Mouse (Mus musculus): ENCODE results near the gene Lxn. TPM values are rescaled to one million over a fixed set of nuclear protein-coding genes. Genes with fewer than 3 reads are reported as not detected.

Gene Lxn
- total RNA-seq (2021) = 10 to 100 TPM; 23.9 to 26.5 TPM
- long read RNA-seq, experiment 1, transcript Lxn-201 (6 exons, 1,112 nt) = major isoform, 33 of 38 reads
- long read RNA-seq, experiment 1, partial matches to known transcripts = 1 of 38 reads
- long read RNA-seq, experiment 1, other reads (novel, unspliced or antisense) = 3 of 38 reads
- long read RNA-seq, experiment 2, transcript Lxn-201 (6 exons, 1,112 nt) = major isoform, 33 of 35 reads
- long read RNA-seq, experiment 2, partial matches to known transcripts = 1 of 35 reads
- long read RNA-seq, experiment 2, other reads (novel, unspliced or antisense) = 1 of 35 reads

DNA sequence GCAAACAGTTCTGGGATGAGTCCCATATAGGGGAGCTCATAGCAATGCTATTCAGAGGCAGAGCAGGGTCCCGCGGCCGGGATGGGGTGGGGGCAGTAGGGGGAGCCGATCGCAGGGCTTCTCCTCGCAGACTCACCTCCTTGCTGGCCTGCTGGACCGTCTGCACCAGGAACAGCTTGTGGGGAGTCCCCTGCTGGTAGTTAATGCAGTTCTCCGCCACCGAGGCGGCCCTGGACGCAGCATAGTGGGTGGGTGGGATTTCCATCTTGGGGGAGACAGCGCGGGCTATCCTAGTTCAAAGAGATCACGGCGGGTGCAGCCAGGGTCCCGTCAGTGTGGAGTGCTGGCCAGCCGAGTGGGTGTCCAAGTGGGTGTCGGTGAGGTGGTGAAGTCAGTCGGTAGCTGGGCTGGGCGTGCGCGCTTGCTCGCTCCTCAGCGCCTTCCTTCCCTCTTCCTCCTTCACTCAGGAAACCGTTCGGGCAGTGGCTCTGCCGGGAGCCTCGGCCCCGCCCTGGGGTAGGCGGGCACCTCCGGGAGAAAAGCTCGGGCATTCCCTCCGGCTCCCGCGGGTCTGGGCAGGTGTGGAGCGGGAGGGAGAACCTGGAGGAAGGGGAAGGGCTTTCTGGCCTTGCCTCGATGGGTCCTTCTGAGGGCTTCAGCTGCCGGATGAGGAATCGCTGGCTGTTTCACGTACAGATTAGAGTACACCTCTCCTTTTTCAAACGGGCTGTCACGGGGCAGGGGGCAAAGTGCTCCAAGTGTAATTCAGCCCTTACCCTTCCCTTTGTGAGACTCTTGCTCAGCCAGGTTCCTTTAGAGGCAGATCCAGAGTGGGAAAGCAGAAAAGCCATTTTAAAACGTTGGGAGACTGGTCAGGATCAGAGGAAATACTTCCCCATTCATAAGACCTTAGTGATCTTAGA is at the start of gene Lxn:
TSS of gene Lxn (minus strand) at position 477 of the 923 bp plus-strand sequence.
- peak; percentile 38 to 58 for DNase-seq (ENCODE audit: low spot score in 2 of 2)

GRCm38 (mm10) chr3:67512807-67513206 is 49.1 kb upstream of the Lxn start:
- DNase-seq (ENCODE audit: low spot score in 2 of 2) = peak; percentile 30 to 70

- DNase-seq (ENCODE audit: low spot score in 2 of 2) = no peak
Observed at GRCm38 (mm10) chr3:67508216-67508892, 44.6 kb upstream of the Lxn start.

DNA sequence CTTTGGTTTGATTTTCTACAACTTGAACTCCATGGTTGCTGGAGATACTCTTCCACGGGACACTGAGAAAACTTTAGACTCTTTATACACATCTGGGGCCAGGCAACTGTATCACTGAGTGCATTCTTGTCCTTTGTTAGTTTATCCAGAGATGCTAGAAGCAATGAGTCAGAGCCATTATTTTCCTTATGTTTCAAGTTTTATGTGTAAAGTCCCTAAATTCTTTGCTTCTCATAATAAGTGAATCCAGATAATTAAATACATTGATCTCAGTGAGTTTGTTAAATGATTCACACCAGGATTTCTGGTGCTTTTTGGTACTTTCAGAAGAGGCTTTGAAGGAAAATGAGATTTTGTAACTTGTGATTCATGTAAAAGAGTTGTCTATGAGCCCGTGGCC is 41.6 kb upstream of the Lxn start:
- no peak for DNase-seq (ENCODE audit: low spot score in 2 of 2)

- no peak for DNase-seq (ENCODE audit: low spot score in 2 of 2)
Observed at GRCm38 (mm10) chr3:67503878-67504277, 40.2 kb upstream of the Lxn start.

GRCm38 (mm10) chr3:67499406-67499791 is 35.7 kb upstream of the Lxn start:
- DNase-seq (ENCODE audit: low spot score in 2 of 2) = no peak

DNA sequence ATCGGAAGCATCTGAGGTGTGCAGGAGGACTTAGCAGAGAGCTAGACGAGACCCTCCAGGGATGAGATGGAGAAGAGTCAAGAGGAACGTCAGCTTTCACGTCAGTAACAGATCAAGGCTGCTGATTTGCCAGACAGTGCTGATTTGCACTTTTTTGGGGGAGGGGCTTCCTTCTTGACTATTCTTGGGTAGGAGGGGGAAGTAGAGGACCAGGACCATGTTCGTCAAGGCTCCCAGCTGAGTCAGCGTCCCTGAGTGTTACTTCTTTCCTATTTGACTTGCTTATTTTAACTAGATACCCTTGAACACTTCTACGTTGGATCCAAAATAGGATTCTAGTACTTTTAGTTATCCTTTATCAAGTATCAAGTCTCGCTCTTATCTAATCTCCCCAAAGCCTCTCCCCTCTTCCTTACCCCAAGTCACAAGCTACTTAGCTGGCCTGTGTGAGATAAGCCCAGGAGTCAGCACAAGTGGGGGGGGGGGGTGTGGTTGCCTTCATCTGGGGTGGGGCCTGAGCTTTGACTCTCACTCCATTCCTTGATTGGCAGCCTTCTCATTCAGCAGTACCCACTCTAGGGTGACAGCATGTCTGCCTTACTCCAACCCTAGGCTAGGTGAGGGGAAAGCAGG is 35.2 kb upstream of the Lxn start:
- DNase-seq (ENCODE audit: low spot score in 2 of 2) = no peak

- DNase-seq (ENCODE audit: low spot score in 2 of 2) = no peak
Observed at GRCm38 (mm10) chr3:67497998-67498397, 34.3 kb upstream of the Lxn start.

DNA sequence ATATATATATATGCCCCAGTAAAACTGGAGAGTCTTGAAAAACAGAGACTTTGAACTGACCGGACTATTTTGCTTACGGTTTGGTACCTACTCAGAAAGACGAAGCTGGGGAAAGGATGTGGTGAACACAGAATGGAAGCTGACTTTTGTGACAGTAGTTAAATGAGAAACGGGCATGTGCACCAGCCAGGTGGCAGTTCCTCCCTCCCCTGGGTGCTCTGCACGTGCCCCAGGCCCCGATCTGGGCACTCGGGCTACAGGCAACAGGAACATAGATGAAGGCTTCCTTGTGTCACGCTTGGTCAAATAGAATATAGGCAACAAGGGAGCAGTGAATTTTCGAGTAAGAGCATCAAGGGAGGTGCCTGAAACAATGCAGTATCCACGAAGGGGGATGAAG is 32.6 kb upstream of the Lxn start:
- DNase-seq (ENCODE audit: low spot score in 2 of 2) = no peak

DNA sequence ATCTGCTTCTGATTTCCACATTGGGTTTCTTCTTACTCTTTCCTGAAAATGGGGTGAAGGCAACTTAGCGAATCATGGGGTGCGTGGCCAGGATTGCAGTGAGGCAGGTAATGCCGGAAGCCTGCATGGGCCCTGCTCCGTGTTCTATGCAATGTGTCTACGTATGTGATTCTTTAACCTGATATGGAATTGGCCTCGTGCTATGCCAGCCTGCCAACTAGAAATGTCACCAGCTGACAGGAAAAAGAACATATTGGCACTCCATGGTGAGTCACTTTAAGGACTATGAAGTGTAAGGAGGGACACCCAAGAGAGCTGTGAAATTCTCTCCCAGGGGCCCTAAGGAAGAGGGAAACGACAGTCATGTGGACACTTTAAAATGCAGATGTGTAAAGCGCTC is 29.4 kb upstream of the Lxn start:
- no peak for DNase-seq (ENCODE audit: low spot score in 2 of 2)

- DNase-seq (ENCODE audit: low spot score in 2 of 2) = no peak
Observed at GRCm38 (mm10) chr3:67492086-67492869, 28.6 kb upstream of the Lxn start.

DNA sequence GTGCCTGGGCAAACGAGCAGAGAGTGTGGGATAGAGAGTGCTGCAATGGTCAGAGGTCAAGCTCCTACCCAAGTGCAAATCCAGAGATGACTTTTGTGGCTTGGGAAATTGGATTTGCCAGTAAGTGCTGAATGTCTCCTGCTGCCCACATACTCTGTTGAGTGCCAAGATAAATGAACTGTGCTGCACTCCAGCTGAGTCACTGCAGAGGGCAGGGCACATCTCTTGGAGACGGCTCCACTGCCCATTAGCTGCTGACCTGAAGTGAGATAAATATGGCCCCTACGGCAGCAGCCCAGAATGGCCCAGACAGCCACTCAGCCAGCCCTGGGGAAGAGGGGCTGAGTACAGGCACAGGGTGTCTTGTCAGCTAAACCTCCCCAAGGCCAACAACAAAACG is 26.4 kb upstream of the Lxn start:
- DNase-seq (ENCODE audit: low spot score in 2 of 2) = no peak

DNA sequence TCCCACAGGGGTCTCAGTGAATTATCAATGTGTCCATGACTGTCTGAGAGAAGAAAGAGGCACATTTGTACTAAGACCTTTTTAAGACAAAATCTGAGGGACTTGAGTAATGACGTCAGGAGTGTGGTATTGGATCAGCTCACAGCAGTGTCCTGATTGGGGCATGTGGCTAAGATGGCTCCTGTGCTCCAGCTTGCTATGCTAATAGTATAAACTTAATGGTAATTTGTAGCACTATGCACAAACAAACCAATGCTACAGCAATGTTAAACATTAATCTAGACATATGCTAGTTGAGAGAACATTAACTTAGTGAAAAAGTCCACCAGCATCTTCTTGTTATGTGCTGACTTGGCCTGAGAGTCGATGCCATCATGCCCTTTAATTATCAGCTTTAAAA is 21.5 kb upstream of the Lxn start:
- no peak for DNase-seq (ENCODE audit: low spot score in 2 of 2)

DNA sequence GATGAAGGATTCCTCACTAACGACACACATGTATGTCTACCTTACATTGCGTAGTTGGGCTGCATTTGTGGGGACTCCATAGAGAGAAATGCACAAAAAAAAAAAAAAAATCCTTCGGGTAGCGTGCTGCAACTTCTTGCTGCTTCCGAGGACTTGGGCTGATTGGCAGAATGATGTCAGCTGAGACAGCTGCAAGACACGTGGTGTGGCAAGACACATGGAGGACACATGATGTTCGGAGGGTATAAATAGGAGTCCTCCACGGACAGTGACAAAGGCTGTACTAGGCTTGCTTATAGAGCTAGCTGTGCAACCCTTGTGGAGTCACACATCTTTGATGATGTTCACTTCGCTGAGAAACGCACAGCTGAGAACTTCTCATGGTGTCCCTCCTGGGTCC is 18.7 kb upstream of the Lxn start:
- no peak for DNase-seq (ENCODE audit: low spot score in 2 of 2)

DNA sequence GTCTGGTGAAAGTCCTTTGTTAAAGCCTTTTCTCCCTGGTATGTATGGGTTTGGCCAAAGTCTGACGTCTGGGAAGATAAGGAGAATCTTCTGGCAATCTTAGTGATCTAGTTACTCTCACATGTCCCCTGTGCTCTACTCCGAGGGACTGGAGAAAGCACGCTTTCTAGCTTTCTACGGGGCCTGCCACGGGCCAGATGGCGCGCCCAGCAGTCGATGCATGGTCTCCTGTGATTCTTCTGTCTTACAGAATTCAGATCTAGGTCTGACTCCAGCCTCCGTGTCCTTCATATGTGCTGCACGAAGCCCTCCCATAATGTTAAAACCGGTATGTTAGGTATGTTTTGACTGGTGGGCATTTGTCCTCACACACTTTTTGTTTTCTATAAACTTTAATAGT is 16.1 kb upstream of the Lxn start:
- DNase-seq (ENCODE audit: low spot score in 2 of 2) = no peak

DNA sequence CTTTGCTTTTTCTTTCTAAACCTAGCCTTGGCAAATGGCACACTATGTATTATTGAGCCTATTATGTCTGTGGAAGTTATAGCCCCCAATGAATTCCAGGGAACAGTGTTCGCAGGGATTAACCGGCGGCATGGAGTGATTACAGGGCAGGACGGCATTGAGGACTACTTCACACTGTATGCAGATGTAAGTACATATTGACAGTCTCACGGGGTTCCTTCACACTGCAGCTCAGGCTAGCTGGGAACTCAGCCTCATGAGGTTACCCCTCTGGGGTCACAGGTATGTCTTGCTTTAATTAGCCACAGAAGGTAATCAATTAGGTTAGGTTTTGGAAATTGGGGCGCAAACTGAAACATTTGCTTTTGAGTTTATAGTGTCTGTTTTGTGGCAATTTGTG is 9.7 kb upstream of the Lxn start:
- DNase-seq (ENCODE audit: low spot score in 2 of 2) = no peak

DNA sequence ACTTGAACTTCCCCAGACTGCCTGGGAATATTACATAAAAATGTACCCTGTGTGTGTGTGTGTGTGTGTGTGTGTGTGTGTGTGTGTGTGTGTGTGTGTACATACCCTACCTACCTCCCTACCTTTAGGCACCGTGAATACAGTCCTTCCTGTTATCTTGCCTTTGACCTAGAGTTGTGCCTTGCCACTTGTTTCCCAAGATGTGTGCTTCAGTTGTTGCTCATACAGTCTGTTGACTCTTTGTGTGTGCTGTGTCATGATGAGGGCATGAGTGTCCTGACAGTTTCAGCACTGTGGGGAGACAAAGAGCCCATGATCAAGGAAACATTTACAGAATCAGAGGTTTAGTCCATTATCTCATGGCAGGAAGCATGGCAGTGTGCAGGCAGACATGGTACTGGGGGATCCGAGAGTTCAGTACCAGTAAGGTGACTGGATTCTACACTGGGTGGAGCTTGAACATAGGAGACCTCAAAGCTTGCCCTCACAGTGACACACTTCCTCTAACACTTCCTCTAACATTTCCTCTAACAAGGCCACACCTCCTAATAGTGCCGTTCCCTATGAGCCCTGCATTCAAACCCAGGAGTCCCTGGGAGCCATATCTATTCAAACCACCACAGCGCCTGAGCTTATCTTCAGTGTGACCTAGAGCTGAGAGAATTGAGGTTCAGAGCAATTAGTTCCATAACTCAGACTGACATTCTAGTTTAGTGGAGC is 7.8 kb upstream of the Lxn start:
- no peak for DNase-seq (ENCODE audit: low spot score in 2 of 2)

- DNase-seq (ENCODE audit: low spot score in 2 of 2) = no peak
Observed at GRCm38 (mm10) chr3:67467281-67467680, 3.6 kb upstream of the Lxn start.

GRCm38 (mm10) chr3:67466576-67466975 is 2.9 kb upstream of the Lxn start:
- no peak for DNase-seq (ENCODE audit: low spot score in 2 of 2)

DNA sequence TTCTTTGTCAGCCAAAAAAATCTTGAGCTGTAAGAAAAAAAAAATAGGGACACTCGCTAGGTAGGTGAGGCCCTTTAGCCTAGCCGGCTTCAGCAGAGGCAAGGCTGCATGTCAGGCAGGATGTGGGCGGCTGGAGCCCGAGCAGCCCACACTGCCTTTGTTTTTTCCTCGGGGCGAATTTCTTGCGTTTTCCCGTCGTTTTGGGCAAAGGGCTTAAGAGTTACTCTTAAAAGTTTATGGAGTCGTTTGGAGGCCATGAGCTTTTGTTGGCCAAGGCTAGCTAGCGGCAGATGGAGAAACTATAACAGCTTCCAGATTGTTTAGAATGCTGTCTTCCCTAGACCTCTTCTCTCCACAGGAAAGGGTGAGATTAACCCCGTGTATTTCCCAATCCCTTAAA is 725 bp downstream of the Lxn start:
- no peak for DNase-seq (ENCODE audit: low spot score in 2 of 2)

Measured in gastrocnemius, postnatal 4 days (tissue).